Mouse (Mus musculus) testis, adult 2 months (tissue): ENCODE results near the gene Wfdc3.

ENCODE experiments used
- CTCF ChIP-seq: fragments of 200-500 bp; IDR thresholded peaks from 2 replicates; pipeline ENCODE4 v1.5.1; 2012; ENCODE audit warnings: low read depth, mild to moderate bottlenecking, inconsistent platforms, low read length, moderate library complexity; ENCODE audit not compliant: control insufficient read depth, insufficient read depth, insufficient replicate concordance
- POLR2A ChIP-seq: fragments of 200-500 bp; IDR thresholded peaks from 2 replicates; pipeline ENCODE4 v1.6.1; 2012; ENCODE audit warnings: low read depth, mild to moderate bottlenecking, inconsistent platforms, low read length, moderate library complexity; ENCODE audit not compliant: control insufficient read depth

DNA sequence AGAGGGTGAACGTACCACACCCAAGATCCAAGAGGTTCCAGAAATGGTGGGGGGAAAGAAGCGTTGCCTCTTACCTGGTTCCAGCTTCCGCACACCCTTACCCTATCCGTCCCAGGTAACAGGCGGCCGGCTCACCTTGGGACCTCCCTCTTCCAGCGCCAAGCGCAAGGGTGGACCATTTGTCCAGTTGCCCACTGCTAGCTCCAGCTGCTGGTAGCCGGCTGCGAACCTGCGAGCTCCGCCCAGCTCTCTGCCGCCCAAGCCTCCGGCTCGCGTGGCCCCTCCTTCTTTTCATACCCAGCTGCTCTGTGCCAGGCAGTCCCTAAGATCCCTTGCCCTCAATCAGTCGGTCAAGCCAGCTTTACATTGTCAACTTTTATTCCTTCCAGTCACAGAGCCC, 31.1 kb upstream of the Wfdc3 start:
- TF ChIP-seq CTCF (no peak), POLR2A (no peak)
